Mouse (Mus musculus) layer of hippocampus, adult 8-10 months (tissue): Measurements from ENCODE around the gene Gucd1. TPM values are rescaled to one million over a fixed set of nuclear protein-coding genes. Genes with fewer than 3 reads are reported as not detected.
A peak's percentile ranks its signal among the peaks of the same experiment; 100 is the strongest.

Experiments
- DNase-seq, 2 experiments: peaks; one replicate each; pipeline ENCODE4 v3.0.0; 2022; ENCODE audit warnings: low spot score in 2 of 2
- total RNA-seq, 4 experiments: library from RNA; stranded (reverse); gene quantifications; 2 replicates each; pipeline ENCODE4 v1.2.4; 2022

Gucd1 gene
- total RNA-seq, 4 experiments from 2014 or later, result 14.0 to 17.3 (median 14.4) TPM

GRCm38 (mm10) chr10:75327081-75327480 is 190.7 kb downstream of the Gucd1 start:
- no peak for DNase-seq

- DNase-seq, result no peak
Measured at GRCm38 (mm10) chr10:75326553-75326952, 191.2 kb downstream of the Gucd1 start.

DNA sequence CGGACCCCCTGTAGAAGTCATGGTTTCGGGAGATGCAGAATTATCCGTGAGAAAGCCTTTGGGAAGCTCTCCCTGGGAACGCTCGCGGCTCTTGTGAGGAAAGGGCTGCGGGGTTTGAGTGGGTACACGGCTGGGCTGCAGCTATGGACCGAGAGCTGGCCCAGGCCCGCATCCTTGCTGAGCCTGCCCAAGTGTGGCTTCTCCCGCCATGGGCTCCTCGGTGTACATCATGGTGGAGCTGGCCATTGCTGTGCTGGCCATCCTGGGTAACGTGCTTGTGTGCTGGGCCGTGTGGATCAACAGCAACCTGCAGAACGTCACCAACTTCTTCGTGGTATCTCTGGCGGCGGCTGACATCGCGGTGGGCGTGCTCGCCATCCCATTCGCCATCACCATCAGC is 192.0 kb downstream of the Gucd1 start:
- DNase-seq, result no peak

- DNase-seq, result no peak
Measured at GRCm38 (mm10) chr10:75324391-75324790, 193.4 kb downstream of the Gucd1 start.

- DNase-seq, result no peak
Measured at GRCm38 (mm10) chr10:75323986-75324385, 193.8 kb downstream of the Gucd1 start.

DNA sequence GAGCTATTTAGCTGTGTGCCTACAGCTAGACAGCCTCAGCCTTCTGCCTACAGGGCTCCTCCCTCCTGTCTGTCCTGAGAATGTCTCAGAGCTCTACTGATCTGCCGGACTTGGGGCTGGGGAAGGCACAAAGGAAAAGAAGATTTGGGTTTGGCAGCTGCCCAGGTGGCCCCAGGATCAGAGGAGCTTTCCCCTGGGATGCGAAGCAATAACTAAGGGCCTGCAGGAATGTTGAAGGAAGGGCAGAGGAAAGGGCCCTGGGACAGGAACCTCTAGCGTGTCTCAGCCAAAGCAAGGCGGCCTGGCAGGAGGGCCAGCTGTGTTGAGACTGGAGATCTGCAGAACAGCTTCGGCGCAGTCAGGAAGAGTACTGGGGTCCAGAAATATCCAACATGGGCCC is 194.8 kb downstream of the Gucd1 start:
- no peak for DNase-seq

DNA sequence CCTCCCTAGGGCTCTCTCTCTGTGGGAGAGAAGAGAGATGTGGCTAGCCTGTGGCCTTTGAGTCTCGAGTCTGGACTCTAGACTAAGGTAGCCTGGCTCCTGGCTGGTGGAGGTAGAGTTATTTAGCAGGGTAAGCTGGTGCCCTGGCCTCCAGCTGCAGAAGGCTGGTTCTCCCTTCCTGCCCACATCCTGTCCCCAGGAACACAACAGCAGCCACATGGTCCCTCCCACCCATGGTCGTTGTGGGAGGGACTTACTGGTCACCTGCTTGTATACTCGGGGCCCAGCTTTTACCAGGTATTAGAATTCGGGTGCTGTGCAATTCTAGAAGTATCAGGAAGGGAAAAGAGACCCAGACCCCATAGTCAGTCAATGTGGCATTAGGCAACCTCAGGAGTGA is 197.5 kb downstream of the Gucd1 start:
- no peak for DNase-seq

DNA sequence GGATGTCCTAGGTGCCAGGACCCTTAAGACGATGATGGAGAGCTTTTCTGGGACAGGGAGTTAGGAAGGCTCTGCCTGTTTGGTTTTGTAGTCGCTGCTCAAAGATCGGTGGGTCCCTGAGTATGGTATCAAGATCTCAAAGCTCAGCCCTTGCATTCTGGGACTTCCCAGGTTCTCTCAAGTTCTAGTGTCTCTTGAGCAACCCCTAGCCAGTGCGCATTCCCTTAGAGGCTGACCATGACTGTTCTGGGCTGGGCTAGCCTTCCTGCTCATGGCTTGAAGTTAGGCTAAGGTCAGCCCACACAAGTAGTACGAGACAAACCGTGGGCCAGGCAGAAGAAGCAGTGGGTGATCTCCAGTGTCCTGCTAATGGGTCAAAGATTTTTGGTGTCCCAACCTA is 199.6 kb downstream of the Gucd1 start:
- DNase-seq, result no peak

GRCm38 (mm10) chr10:75316908-75317761 is 200.6 kb downstream of the Gucd1 start:
- DNase-seq, result peak in 1 of 2 experiments; percentile 21

- DNase-seq, result no peak
Measured at GRCm38 (mm10) chr10:75316872-75316907, 201.1 kb downstream of the Gucd1 start, which contains the start of gene Adora2a. Gene Adora2a (plus strand): TSS chr10:75316877.

DNA sequence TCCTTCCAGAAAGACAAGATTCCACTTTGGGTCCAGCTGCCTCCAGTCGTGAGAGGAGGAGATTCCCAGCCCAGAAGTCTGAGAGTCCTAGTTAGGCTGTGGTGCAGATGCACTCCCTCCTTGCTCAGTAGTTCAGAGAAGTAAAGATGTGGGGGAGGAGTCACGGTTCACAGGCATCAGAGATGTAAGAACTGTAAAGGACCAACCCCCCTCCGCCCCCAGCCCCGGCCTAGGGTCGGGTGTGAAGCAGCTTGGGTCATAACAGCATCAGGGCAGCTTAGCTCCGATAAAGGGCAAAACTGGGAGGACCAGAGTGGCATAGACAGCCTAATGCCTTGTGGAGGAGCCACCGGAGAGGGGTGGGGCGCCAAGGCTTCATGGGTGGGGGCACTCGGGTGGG is 201.3 kb downstream of the Gucd1 start:
- no peak for DNase-seq

GRCm38 (mm10) chr10:75315756-75316155 is 202.0 kb downstream of the Gucd1 start:
- no peak for DNase-seq

- DNase-seq, result no peak
Measured at GRCm38 (mm10) chr10:75314190-75314980, 203.4 kb downstream of the Gucd1 start.

DNA sequence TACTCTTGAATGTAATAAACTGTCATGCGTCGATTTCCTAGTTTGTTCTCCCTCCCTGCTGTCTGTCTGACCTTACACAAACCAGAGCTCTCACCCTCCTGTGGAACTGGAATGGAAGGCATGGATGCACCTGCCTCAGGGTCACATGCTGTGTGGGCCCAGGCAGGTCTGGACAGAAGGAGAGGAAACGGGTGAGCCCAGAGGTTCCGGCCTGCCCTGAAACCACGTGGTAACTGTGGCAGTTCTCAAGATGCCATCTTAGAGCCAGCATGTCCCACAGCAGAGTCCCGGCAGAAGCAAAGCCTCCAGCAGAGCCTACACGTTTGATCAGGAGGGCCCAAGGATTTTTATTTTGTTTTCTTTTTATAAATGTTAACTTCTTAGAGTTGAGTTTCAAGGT is 205.4 kb downstream of the Gucd1 start:
- DNase-seq, result no peak

DNA sequence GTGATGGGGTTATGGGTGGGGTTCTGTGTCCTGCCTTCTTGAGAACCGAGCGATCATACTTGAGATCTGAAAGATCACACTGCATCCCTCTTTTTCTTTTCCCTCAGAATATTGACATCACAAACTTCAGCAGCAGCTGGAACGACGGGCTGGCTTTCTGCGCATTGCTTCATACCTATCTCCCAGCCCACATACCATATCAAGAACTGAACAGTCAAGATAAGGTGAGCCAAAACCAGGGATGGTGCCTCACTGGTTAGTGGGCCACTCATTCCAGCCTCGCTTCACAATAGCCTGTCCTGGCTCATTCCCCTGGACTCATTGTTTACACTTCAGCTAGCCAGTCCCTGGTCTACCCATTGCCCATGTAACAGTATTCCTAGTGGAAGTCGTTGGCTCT is 210.6 kb downstream of the Gucd1 start:
- no peak for DNase-seq

DNA sequence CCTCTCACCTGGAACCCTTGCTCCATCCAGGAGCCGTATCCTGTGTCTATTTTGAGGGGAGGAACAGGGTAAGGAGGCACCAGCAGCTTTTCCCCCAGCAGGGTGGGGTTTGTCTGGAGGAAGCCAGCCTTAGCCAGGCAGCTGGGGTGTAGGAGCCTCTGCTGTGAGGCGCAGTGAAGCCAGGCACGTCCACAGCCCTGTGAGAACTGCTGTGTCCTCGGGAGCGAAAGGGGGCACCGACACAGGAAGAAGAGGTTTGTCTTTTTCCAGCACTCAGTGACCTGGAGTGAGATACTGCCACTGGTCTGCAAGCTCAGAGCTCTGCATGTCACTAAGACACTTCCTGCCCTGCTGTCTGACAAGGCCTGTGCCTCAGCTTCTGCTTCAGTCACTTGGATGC is 213.4 kb downstream of the Gucd1 start:
- DNase-seq, result no peak

DNA sequence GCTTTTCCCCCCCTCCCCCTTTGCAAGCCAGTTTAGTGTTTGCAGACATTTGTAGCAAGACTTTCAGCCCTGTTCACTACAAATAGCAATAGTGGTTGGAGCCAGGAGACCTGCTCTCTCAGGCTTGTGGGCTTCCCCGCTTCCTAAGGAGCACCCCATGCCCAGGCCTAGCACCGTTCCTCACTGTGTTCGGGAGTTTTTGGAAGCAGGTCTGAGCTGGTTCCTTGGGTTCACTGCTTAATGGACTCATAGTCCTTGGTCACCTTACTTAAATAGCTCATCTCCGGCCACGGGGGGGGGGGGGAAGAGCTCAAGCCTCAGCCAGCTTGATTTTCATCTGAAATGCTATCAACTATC is 213.7 kb downstream of the Gucd1 start:
- DNase-seq, result no peak

DNA sequence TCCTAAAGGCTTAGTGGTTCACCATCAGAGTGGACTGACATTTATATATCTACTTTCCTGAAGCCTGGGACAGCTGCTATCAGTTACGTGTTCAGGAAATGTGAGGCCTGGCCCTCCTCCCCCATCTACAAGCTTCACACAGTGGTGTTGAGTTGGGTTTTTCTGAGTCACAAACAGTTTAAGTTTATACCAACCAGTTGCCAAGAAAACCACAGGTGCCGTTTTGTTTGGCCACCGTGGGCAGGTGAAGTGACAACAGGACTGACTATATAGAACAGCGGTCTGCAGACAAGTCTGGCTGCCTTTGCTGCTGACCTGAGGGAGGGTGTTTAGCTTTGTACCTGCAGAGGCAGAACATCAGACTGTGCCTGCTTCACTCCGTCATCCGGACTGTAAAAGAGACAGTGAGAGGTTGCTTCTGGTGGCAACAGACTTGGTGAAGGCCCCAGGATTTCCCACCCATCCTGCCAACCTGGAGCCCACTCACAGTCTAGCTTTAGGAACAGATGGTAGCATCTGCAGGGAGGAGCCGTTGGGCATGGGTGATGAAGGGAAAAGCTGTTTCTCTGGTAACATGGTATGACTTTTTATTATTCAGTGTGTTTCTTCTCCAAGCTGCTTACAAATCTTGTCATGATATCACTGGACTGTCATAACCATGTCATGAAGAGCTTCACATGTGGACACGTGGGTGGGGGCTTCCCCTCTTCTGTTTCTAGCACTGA is 214.3 kb downstream of the Gucd1 start:
- DNase-seq, result peak; percentile 82

DNA sequence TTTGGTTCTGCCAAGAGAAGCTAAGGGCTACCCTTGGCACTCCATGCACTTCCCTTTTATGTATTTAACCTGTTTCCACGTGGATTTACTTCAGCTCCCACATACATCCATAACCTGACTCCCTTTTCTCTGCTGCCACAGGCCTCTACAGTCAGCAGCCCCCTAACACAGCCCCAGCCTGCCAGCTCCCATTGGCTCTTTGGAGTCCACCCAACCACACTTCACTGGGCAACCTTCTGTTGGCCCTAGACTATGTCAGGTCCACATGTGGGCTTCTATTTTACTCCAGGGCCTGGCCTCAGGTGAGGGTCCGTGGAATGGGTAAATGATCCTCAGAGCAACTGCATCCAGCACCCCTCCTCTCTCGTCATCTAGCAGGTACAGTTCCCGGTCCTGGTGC is 215.2 kb downstream of the Gucd1 start:
- no peak for DNase-seq

- no peak for DNase-seq
Measured at GRCm38 (mm10) chr10:75301937-75302336, 215.8 kb downstream of the Gucd1 start.

DNA sequence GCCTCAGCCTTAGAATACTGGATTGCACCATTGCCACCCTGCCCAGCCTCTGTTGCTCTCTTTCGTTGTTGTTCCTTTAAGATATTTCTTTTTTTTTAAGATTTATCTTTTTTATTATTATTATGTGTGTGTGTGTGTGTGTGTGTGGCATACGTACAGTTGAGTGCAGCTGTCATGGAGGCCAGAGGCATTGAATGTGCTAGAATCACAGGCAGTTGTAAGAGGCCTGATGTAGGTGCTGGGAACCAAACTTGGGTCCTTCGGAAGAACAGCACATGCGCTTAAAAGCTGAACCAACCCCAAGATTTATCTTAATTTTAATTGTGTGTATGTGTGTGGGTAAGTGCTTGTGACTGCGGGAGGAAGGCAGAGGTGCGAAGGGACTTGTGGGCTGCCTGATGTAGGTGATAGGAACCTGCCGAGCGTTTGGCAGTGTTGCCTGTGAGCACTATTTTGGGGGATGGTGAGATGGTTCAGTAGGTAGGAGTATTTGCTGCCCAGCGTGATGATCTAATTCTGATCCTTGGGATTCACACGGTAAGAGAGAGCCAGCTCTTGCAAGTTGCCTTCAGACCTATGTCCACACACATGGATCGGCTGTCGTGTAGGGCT is 216.5 kb downstream of the Gucd1 start:
- DNase-seq, result no peak
